Mouse (Mus musculus) ovary, postnatal 36 days (tissue): Measurements from ENCODE around the gene Uqcc1.

Experiments used
- DNase-seq: peaks from one replicate; pipeline ENCODE4 v3.0.0; 2022; ENCODE audit warnings: low spot score, mixed read lengths

The Uqcc1 gene

GRCm38 (mm10) chr2:155814829-155815228, 115.3 kb downstream of the Uqcc1 start:
- DNase-seq: no peak

- DNase-seq: no peak
Measured at GRCm38 (mm10) chr2:155812637-155813036, 117.5 kb downstream of the Uqcc1 start.

- DNase-seq: peak; percentile 71
Measured at GRCm38 (mm10) chr2:155811821-155812396, 118.2 kb downstream of the Uqcc1 start.

GRCm38 (mm10) chr2:155809620-155810019, 120.5 kb downstream of the Uqcc1 start:
- DNase-seq: no peak

DNA sequence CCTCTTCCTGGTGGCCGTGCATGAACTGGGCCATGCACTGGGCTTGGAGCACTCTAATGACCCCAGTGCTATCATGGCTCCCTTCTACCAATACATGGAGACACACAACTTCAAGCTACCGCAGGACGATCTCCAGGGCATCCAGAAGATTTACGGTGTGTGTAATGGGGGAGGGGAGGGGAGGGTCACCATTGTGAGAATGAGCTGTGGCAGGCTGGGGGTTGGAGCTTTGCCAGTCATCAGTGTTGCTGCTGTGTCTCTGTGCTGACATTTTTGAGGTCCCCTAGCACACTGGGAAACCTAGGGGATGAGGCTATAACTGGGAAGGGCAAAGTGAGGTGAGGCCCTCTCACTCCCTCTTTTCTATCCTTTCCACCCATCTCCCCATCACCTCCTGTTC, 122.7 kb downstream of the Uqcc1 start:
- no peak for DNase-seq

- no peak for DNase-seq
Measured at GRCm38 (mm10) chr2:155806548-155806947, 123.6 kb downstream of the Uqcc1 start.

GRCm38 (mm10) chr2:155805925-155806255, 124.2 kb downstream of the Uqcc1 start:
- DNase-seq: no peak

DNA sequence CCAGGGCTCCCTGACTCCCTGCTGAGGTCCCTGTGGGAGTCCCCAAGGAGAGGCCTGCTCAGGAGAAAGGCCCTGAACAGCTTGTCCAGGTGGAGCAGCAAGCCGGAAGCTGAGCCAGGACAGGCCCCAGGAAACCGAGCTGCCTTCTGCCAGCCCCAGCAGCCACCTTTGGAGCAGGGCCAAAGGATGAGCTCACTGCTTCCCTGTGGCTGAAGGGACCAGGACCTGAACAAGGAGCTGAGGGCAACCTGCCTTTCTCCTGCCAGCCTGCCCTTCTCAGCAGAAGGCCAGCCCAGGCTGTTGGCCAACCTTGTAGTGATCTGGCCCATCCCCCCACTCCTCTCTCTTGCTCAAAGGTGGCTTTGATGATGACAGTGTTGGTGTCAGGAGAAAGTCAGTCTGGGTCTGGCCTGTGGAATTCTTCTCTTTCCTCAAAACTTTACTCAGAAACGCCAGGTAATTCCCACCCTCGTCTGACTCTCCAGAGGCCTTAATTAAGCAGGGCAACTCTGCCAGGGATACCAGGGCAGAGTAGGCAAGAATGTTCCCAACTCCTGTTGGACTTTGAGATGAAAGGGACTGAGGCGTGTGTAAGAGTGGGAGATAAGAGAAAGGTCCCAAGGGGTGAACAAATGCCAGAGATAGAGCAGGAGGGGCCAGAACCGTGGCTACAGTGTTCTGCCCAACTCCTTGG, 124.7 kb downstream of the Uqcc1 start:
- DNase-seq: peak; percentile 34

- DNase-seq: no peak
Measured at GRCm38 (mm10) chr2:155804053-155804452, 126.1 kb downstream of the Uqcc1 start.

- no peak for DNase-seq
Measured at GRCm38 (mm10) chr2:155802761-155803160, 127.3 kb downstream of the Uqcc1 start.

DNA sequence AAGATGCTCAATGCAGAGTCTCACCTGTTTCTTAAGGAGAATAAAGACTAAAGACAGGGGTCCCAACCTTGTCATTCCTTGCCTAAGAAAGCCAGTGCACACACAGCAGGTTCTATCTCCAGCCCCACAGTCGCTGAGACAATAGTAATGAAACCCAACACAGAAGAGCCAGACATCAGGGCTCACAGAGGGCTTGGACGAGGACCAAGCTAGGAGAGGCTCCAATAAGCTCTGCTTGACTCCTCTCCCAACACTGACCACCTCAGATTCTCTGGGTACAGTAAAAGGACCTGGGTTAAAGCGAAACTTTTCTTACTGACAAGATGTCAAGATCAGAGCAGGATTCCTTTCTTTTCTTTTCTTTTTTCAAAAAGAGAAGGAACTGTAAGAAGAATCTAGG, 131.5 kb downstream of the Uqcc1 start:
- no peak for DNase-seq
